Mouse (Mus musculus): ENCODE results near the gene Serpine1. TPM values are rescaled to one million over a fixed set of nuclear protein-coding genes. Genes with fewer than 3 reads are reported as not detected.

Serpine1 gene
- total and polyA plus RNA-seq, 3 experiments = 0.04 to 0.11 TPM; not detected in 1

DNA sequence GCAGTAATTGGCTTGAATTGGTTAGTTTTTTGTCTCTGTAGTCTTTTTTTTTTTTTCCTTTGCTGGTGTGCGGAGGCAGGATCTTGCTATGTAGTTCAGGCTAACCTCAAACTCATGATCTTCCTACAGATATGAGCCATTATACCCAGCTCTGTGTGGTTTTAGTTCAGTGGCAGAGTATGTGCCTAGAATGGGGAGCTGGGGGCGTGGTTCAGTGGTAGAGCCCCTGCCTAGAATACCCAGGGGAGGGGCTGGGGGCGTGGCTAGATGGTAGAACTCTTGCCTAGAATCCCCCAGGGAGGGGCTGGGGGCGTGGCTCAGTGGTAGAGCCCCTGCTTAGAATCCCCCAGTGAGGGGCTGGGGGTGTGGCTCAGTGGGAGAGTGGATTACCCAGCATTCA is 3.4 kb downstream of the Serpine1 start:
- no peak overlapping the region for H3K9ac ChIP-seq (ENCODE audit: control insufficient read depth, low read depth, low read length, poor library complexity, severe bottlenecking)
- no peaks in the 10 kb centered on the region; a peak in 1 of 4 replicates for H3K27me3 ChIP-seq (ENCODE audit: control insufficient read depth in 1 of 2, insufficient read depth in 2 of 2, low read length in 2 of 2)
- DNase-seq (ENCODE audit: low read depth, low spot score) = peak; percentile 48
- peaks cover 0 to 9% of the 10 kb centered on the region in 2 experiments; a peak in 2 of 4 replicates for H3K4me1 ChIP-seq (ENCODE audit: control insufficient read depth in 1 of 2, insufficient read depth in 2 of 2, low read length in 2 of 2)
- 0 out of 4 replicates have a peak, but pooled peaks cover 0 to 2% of the 10 kb centered on the region in 2 experiments for H3K36me3 ChIP-seq (ENCODE audit: control insufficient read depth in 1 of 2, insufficient read depth in 2 of 2, low read length in 2 of 2)
- no peaks in the 10 kb centered on the region for H3K79me2 ChIP-seq (ENCODE audit: control insufficient read depth, insufficient read depth, low read length, poor library complexity)
- H3K9me3 ChIP-seq (replicated peaks; ENCODE audit: insufficient read depth, low read length) = no peaks in the 10 kb centered on the region
- 0 out of 2 replicates have a peak, but pooled peaks have one; percentile 35 for TF ChIP-seq ZNF384 (IDR thresholded peaks at IDR 0.05; ENCODE audit: low read depth, low read length)
- TF ChIP-seq MYB (IDR thresholded peaks at IDR 0.05; ENCODE audit: low read depth, low read length) = no peak
- H3K27ac ChIP-seq (ENCODE audit: control insufficient read depth, low read depth, low read length) = no peak overlapping the region
- no peak overlapping the region for H3K4me3 ChIP-seq (ENCODE audit: control insufficient read depth in 1 of 2, insufficient read depth in 1 of 2, low read depth in 2 of 2, low read length in 2 of 2)

DNA sequence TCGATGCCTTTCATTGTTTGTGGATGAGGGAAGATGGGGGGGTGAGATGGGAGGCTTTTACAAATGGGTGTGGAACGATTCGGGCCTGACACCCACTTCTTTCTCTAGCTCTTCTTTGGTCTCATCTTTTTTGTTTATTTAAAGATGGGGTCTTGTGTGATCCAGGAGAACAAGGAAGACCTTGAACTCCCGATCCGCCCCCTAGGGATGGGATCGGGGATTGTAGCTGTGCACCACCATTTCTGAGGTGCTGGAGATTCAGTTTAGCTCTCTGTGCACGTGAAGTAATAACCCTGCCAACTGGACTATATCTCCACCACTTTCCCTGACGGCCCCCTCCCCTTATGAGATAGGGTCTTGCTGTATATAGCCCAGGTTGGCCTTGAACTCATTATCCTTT is 6.1 kb downstream of the Serpine1 start:
- peaks cover 0 to 6% of the 10 kb centered on the region in 2 experiments; a peak in 1 of 4 replicates for H3K36me3 ChIP-seq (ENCODE audit: control insufficient read depth in 1 of 2, insufficient read depth in 2 of 2, low read length in 2 of 2)
- no peak overlapping the region for H3K27ac ChIP-seq (ENCODE audit: control insufficient read depth, low read depth, low read length)
- H3K79me2 ChIP-seq (ENCODE audit: control insufficient read depth, insufficient read depth, low read length, poor library complexity) = no peaks in the 10 kb centered on the region
- TF ChIP-seq CTCF (IDR thresholded peaks at IDR 0.05 in 2 of 3, conservative IDR thresholded peaks at IDR 0.05 in 1 of 3; ENCODE audit: control insufficient read depth in 1 of 3, insufficient read depth in 1 of 3, low read depth in 2 of 3, low read length in 3 of 3, poor library complexity in 1 of 3, severe bottlenecking in 1 of 3) = peak; percentile 24 to 39 (median 39); a peak in 4 of 6 replicates
- no peak for TF ChIP-seq TBP (IDR thresholded peaks at IDR 0.05; ENCODE audit: low read depth, low read length)
- no peak for TF ChIP-seq BHLHE40 (IDR thresholded peaks at IDR 0.05; ENCODE audit: borderline replicate concordance, low read depth, low read length)
- TF ChIP-seq ELF1 (IDR thresholded peaks at IDR 0.05; ENCODE audit: low read depth, low read length) = no peak
- TF ChIP-seq SMC3 (IDR thresholded peaks at IDR 0.05; ENCODE audit: low read depth, low read length) = 0 out of 2 replicates have a peak, but pooled peaks have one; percentile 8
- no peaks in the 10 kb centered on the region for H3K9me3 ChIP-seq (replicated peaks; ENCODE audit: insufficient read depth, low read length)
- H3K9ac ChIP-seq (ENCODE audit: control insufficient read depth, low read depth, low read length, poor library complexity, severe bottlenecking) = no peak overlapping the region
- peaks cover 0 to 20% of the 10 kb centered on the region in 2 experiments; a peak in 2 of 4 replicates for H3K4me1 ChIP-seq (ENCODE audit: control insufficient read depth in 1 of 2, insufficient read depth in 2 of 2, low read length in 2 of 2)
- no peak overlapping the region for H3K4me3 ChIP-seq (ENCODE audit: control insufficient read depth in 1 of 2, insufficient read depth in 1 of 2, low read depth in 2 of 2, low read length in 2 of 2)
- no peak for DNase-seq (ENCODE audit: low read depth, low spot score)
- no peaks in the 10 kb centered on the region; a peak in 1 of 4 replicates for H3K27me3 ChIP-seq (ENCODE audit: control insufficient read depth in 1 of 2, insufficient read depth in 2 of 2, low read length in 2 of 2)

DNA sequence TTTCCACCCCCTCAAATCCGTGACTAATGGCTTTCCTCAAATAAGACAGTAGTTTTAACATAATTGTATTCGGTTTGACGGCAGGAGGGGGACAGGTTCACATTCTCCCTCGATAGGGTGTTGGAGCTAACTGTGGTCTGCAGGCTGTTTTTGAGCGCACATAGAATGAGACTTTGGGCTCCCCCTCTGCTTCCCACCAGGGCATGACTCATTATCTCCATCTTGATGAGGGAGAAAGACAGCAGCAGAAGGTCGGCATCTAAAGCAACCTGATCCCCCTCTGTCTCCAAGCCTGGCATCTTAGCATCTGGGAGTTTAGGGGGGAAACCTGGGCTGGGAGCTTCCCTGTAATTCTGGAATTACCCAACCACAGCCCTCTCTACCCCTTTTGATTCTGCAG is 6.6 kb downstream of the Serpine1 start:
- Histone ChIP-seq H3K36me3 (ENCODE audit: control insufficient read depth in 1 of 2, insufficient read depth in 2 of 2, low read length in 2 of 2) (peaks cover 0 to 6% of the 10 kb centered on the region in 2 experiments; a peak in 1 of 4 replicates), H3K9me3 (replicated peaks; ENCODE audit: insufficient read depth, low read length) (no peaks in the 10 kb centered on the region), H3K27me3 (ENCODE audit: control insufficient read depth in 1 of 2, insufficient read depth in 2 of 2, low read length in 2 of 2) (no peaks in the 10 kb centered on the region; a peak in 1 of 4 replicates), H3K4me1 (ENCODE audit: control insufficient read depth in 1 of 2, insufficient read depth in 2 of 2, low read length in 2 of 2) (peaks cover 0 to 20% of the 10 kb centered on the region in 2 experiments; a peak in 2 of 4 replicates), H3K79me2 (ENCODE audit: control insufficient read depth, insufficient read depth, low read length, poor library complexity) (no peaks in the 10 kb centered on the region), H3K27ac (ENCODE audit: control insufficient read depth, low read depth, low read length) (no peak overlapping the region), H3K9ac (ENCODE audit: control insufficient read depth, low read depth, low read length, poor library complexity, severe bottlenecking) (no peak overlapping the region), H3K4me3 (ENCODE audit: control insufficient read depth in 1 of 2, insufficient read depth in 1 of 2, low read depth in 2 of 2, low read length in 2 of 2) (no peak overlapping the region)
- no peak for DNase-seq (ENCODE audit: low read depth, low spot score)
- TF ChIP-seq SMC3 (IDR thresholded peaks at IDR 0.05; ENCODE audit: low read depth, low read length) (no peak), MYB (IDR thresholded peaks at IDR 0.05; ENCODE audit: low read depth, low read length) (no peak), ETS1 (IDR thresholded peaks at IDR 0.05; ENCODE audit: low read depth, low read length) (no peak), E2F4 (IDR thresholded peaks at IDR 0.05; ENCODE audit: borderline replicate concordance, low read depth, low read length) (no peak), HCFC1 (IDR thresholded peaks at IDR 0.05; ENCODE audit: low read depth, low read length) (no peak), NELFE (IDR thresholded peaks at IDR 0.05; ENCODE audit: low read depth, low read length) (no peak), CHD2 (IDR thresholded peaks at IDR 0.05; ENCODE audit: low read length) (no peak), POLR2AphosphoS5 (IDR thresholded peaks at IDR 0.05; ENCODE audit: borderline replicate concordance, low read depth, low read length) (no peak), NRF1 (IDR thresholded peaks at IDR 0.05; ENCODE audit: insufficient read depth, low read depth, low read length, poor library complexity, severe bottlenecking) (no peak), CTCF (IDR thresholded peaks at IDR 0.05 in 2 of 3, conservative IDR thresholded peaks at IDR 0.05 in 1 of 3; ENCODE audit: control insufficient read depth in 1 of 3, insufficient read depth in 1 of 3, low read depth in 2 of 3, low read length in 3 of 3, poor library complexity in 1 of 3, severe bottlenecking in 1 of 3) (no peak), USF2 (IDR thresholded peaks at IDR 0.05; ENCODE audit: borderline replicate concordance in 1 of 2, insufficient read depth in 1 of 2, low read depth in 1 of 2, low read length in 2 of 2) (no peak)

All from MEL (cell line).